Mouse (Mus musculus) left cerebral cortex, adult 9 months (tissue): ENCODE results near the gene Numb.
"Not testable (repeated sequence)": the region's sequence is repeated elsewhere in the genome, so short reads cannot be mapped to it uniquely, and the experiment has no call there.

Experiments
- DNase-seq, 2 experiments: peaks; one replicate each; pipeline ENCODE4 v3.0.0; 2022; ENCODE audit warnings: low spot score in 2 of 2

Numb gene

GRCm38 (mm10) chr12:83922724-83923485, 1.2 kb upstream of the Numb start:
- DNase-seq, result no peak

GRCm38 (mm10) chr12:83920721-83921441, 853 bp downstream of the Numb start:
- DNase-seq, result no peak

DNA sequence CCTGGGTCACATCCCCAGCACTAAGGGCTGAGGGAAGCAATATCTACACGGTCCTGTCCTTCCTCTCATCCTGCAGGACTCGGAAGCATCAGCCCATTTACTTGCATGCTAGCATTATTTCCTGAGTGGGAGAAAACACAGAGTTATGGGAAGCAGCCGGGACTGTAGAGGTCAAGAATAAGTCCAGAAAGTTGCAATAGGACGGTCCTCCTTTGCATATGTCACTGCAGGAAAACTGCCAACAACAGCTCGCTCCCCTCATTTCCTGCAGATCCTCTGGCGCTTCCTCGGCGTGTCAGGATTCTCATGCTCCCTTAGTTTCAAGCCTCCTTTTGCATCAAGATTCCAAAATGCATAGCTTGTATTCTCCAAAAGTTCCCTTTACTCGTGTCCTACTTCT, 4.8 kb downstream of the Numb start:
- DNase-seq, result no peak

DNA sequence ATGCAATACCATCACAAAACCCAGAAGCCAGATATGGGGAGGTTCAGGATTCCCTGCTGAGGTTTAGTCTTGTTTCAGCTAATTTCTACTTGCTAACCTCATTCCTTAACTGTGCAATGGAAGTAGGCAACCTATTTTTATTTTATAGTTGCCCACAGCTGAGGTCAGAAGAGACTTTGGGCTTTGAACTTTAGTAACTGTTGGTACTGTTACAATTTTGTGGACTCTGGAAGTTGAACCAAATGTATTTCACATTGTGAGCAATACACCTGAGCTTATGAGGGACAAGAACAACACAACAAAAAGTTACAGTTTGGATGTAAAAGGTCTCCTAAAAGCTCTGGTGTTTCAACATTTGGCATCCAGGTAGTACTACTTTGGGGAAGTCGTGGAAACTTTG, 6.9 kb downstream of the Numb start:
- DNase-seq, result no peak

GRCm38 (mm10) chr12:83914202-83914740, 7.5 kb downstream of the Numb start:
- DNase-seq, result no peak

GRCm38 (mm10) chr12:83910451-83910850, 11.3 kb downstream of the Numb start:
- DNase-seq, result no peak

DNA sequence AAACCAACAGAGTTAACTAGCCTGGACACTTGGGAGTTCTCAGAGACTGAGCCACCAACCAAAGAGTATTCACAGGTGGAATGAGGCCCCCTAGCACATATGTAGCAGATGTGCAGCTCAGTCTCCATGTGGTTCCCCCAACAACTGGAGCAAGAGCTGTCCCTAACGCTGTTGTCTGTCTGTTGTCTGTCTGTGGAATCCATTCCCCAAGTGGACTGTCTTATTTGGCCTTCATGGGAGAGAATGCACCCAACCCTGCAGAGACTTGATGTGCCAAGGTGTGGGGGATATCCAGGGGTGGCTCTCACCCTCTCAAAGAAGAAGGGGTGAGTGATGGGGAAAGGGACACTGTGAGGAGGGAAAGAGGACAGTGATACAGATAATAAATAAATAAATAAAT, 28.8 kb downstream of the Numb start:
- DNase-seq, result no peak

DNA sequence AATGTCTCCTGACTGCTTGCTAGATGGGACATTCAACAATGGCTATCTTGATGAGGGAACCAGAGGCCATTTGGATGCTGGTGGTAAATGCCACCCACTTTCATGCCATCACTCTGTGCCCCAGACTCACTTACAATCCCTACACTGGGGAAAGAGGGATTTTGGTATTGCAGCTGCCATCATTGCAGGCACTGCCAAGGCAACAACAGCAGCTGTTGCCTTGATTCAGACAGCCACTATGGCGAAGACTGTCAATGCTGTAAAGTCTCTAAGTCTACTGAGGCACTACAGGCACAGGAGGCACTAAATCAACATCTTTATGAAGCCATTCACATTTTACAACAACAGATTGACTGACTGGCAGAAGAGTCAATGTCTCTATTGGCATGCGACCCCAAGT, 30.5 kb downstream of the Numb start:
- DNase-seq, result no peak

- DNase-seq, result no peak
Measured at GRCm38 (mm10) chr12:83889128-83889527, 32.6 kb downstream of the Numb start.

DNA sequence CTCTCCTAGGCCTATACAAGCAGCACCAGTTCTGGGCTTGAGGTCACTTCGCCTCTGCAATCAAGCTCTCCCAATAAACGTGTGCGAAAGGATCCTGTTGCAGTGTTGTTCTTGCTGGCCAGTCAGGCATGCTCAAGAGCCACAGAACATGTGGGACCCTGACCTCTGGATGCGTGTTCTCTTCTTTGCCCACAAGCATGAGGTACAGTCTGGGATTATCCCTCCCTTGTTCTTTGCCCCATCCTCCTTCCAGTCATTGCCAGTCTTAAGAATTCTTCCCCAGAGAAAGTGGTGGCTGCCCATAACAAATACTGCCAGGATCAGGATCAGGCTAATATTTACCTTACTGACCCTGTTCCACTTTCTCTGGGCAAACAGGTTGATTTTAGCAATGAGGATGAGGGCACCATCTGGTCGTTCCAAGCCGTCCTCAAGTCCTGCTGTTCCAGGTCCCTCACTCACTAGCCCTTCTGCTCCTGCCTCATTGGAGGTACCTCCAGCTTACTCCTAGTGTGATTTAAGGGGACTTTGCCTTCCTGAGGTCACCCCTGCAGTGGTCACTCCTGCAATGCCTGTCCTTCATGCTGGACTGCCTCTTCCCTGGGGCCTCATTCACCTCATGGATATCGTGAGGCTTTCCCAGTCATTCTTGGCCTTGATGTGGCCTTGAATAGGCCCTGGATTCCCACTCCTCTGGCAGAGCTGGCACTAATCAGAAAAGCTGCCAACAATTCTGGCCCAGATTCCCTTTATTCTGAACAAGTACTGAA, 36.0 kb downstream of the Numb start:
- DNase-seq, result no peak

DNA sequence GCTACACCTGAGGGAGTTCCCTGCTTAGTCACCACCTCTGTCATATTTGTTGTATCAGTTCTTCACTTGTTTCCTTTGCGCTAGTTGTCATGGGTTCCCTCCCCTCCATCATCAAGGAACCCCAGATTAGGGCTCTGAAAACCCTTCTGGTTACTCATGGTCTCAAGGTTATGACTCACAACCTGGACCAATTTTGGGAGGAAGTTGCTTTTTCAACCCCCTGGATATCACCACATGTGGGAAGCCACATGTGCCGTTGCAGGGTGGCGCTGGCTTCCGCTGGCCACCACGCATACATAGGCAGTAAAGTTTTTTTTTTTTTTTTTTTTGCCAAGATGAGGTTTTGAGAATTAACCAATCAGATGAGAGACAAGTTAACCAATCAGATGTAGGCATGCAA, 36.7 kb downstream of the Numb start:
- DNase-seq, result not testable (repeated sequence)

DNA sequence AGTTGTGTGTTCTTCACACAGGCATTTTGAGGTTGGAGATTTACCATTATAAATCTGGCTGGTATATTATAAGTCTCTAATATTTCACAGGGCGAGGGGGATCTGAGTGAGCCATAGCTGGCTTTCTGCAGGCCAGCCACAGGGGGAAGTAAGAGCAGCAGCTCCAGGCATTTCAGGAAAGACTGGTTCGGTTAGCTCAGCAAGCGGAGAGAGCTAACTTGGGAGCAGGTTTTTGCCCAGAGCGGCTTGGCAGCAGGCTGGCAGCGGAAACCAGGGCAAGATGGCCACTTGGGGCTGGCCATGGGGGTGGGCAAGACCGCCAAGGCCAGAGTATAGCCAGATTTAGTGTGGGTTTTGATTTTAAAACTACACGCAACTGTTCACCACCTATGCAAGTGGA, 39.2 kb downstream of the Numb start:
- DNase-seq, result no peak

DNA sequence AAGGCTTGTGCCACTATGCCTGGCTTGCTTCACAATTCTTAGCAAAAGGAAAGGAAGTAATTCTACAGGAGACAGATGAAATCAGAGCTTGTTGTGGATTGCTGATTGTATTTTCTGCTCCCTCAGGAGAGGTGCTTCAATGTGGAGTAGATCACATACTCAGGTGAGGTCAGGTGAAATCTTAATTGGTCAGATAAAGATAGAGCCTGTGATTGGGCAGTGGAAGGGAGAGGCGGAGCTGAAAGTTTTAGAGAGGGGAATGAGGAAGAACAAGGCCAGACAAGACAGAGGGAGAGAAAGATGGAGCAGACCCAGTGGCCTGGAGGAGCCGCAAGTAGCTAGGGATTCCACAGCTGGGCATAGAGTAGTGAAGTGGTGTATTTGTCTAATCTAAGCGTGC, 39.6 kb downstream of the Numb start:
- no peak for DNase-seq

- no peak for DNase-seq
Measured at GRCm38 (mm10) chr12:83880913-83881312, 40.8 kb downstream of the Numb start.

- no peak for DNase-seq
Measured at GRCm38 (mm10) chr12:83875097-83875496, 46.6 kb downstream of the Numb start.

DNA sequence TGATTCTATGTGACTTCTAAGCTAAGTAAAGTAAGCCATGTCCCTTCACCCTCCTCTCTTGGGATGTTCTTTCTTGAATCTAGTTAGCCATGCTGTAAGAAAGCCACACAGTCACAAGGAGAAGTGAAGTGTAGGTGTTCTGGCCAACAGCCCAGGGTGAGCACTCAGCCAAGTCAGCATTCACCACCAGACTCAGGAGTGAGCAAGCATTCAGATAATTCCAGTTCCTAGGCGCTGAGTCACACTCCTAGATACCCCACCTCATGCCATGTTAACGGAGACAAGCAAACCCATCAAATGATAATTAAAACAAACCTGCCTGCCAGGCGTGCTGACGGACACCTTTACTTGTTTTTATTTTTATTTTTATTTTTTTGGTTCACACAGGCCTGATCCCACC, 47.1 kb downstream of the Numb start:
- DNase-seq, result peak; percentile 62 to 93

GRCm38 (mm10) chr12:83864501-83864900, 57.2 kb downstream of the Numb start:
- DNase-seq, result no peak

DNA sequence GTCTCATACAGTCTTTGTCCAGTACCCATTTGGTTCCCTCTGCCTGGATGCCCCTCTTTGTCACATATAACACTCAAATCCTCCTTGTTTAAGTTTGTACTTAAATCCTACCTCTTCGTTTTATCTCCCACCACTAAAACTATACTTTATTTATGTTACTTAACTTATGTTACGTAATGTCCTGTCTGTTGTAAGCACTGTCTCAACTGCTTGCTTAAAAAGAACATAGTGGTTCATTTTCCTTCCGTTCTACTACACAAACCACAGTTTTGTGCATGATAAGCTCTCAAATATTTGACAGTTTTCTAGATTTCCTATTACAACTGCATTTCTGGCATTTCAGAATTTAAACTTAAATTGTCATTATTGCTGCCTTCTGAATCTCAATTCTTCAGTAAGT, 59.9 kb downstream of the Numb start:
- no peak for DNase-seq

DNA sequence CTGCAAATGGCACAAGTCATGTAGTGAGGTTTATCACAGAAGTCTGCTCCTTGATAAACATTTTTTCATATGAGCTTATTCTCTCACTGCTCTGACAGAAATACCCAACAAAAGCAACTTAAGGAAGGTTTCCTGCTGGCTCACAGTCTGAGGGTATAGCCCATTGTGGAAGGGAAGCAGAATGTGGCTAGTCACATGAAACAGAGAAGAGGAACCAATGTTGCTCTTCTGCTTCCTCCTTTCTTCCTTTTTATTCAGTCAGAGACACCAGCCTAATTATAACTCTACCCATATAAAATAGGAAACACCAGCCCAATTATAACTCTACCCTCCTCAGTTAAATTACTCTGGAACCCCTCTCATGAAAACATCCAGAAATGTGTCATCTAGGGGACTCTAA, 61.0 kb downstream of the Numb start:
- no peak for DNase-seq

DNA sequence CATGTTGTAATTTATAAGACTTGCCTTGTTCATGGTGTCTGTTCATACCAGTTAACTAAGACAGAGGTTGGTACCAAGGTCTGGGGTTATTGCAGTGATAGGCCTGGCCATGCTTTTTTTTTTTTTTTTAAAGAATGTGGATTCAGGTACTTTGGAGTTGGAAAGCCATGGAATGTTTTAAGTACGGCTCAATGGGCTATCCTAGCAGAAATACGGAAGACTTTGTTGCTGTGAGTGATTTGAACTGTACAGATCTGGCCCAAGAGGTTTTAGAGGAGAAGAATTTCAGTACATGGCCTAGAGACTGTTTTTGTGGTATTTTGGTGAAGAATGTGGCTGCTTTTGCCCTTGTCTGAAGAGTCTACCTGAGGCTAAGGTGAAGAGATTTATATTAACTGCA, 63.7 kb downstream of the Numb start:
- DNase-seq, result no peak

DNA sequence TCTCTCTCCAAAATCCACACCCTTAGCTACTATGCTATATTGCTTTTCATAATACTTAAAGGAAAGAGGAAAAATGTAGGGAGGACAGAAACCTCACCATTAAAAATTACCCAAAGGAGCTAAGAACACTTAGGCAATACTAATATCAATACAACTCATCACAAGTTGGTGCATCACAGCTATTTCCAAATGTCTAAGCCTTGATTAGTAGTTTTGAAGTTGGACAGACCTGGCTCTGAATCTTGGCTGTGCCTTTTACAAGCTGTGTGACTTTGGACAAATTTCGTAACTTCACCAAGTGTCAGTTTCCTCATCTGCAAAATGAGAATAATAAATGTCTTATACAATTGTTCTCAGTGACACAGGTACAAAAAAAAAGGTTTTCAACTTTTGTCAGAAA, 66.5 kb downstream of the Numb start:
- no peak for DNase-seq

DNA sequence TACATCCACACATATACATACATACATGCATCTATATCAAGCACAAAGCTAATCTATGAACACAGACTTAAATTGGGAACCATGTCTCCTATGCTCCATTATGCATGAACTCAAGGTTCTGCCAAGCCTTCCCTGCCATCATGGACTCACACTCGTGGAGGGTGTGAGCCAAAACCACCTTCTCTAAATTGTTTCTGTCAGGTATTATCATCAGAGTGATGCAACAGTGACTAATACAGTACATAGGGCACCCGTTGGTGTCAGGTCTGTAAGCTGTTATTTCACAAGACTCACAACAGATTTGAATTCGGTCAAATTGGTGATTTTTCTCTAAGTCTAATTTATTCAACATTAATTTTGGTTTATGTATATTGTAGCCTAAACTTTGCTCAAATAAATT, 67.5 kb downstream of the Numb start:
- no peak for DNase-seq
